Mouse (Mus musculus) MEL (cell line): ENCODE data around the gene Prss38. TPM values are rescaled to one million over a fixed set of nuclear protein-coding genes. Genes with fewer than 3 reads are reported as not detected.

Source experiments
- polyA plus RNA-seq, 2 experiments: library from polyadenylated mRNA; stranded (reverse) in 1 of 2; unstranded in 1 of 2; fragments of >175 nt in 1 of 2; fragments of >200 nt in 1 of 2; gene quantifications; 2 replicates each; pipeline versions ENCODE4 v1.2.1 to v1.2.4; 2012; ENCODE audit warnings: low replicate concordance in 2 of 2, low read depth in 1 of 2; ENCODE audit not compliant: insufficient read length in 2 of 2, insufficient read depth in 1 of 2, missing spikeins in 1 of 2
- total RNA-seq: library from RNA; depleted of rRNA; stranded (reverse); fragments of 300-350 nt; gene quantifications from 2 replicates; pipeline ENCODE4 v1.2.3, GENCODE M21; 2012; rRNA removed

Prss38 gene
- total and polyA plus RNA-seq, 3 experiments: not detected

Other genes starting within 250 kb of the Prss38 start
- gene Obscn, start 239.3 kb downstream of the Prss38 start, total RNA-seq: 0.20 and 0.54 TPM in 2 replicates
- gene Obscn, start 239.3 kb downstream of the Prss38 start, polyA plus RNA-seq: under 1 TPM in 1 of 2 experiments, not detected in 1; 0.08 TPM
- gene Iba57, start 211.9 kb downstream of the Prss38 start, total RNA-seq: 14.9 and 18.8 TPM in 2 replicates
- 10 to 100 TPM in 1 of 2 experiments, not detected in 1; 14.7 TPM for gene Iba57, start 211.9 kb downstream of the Prss38 start, polyA plus RNA-seq
- gene Gjc2, start 192.4 kb downstream of the Prss38 start, total RNA-seq: 0.08 TPM in 1 of 2 replicates, not detected in the other
- gene Gjc2, start 192.4 kb downstream of the Prss38 start, polyA plus RNA-seq: under 1 TPM in 1 of 2 experiments, not detected in 1; 0.07 TPM
- 249 and 295 TPM in 2 replicates for gene Guk1, start 183.4 kb downstream of the Prss38 start, total RNA-seq
- gene Guk1, start 183.4 kb downstream of the Prss38 start, polyA plus RNA-seq: 100 to 1,000 TPM in 1 of 2 experiments, not detected in 1; 215 TPM
- 75.0 and 75.5 TPM in 2 replicates for gene Mrpl55, start 173.2 kb downstream of the Prss38 start, total RNA-seq
- 10 to 100 TPM in 1 of 2 experiments, not detected in 1; 68.5 TPM for gene Mrpl55, start 173.2 kb downstream of the Prss38 start, polyA plus RNA-seq
- 29.7 and 35.5 TPM in 2 replicates for gene 2310033P09Rik, start 167.3 kb downstream of the Prss38 start, total RNA-seq
- gene 2310033P09Rik, start 167.3 kb downstream of the Prss38 start, polyA plus RNA-seq: 10 to 100 TPM in 1 of 2 experiments, not detected in 1; 59.8 TPM
- 541 and 555 TPM in 2 replicates for gene Arf1, start 147.4 kb downstream of the Prss38 start, total RNA-seq
- gene Arf1, start 147.4 kb downstream of the Prss38 start, polyA plus RNA-seq: 100 to 1,000 TPM in 1 of 2 experiments, not detected in 1; 617 TPM
- not detected in 2 replicates for gene Wnt3a, start 84.9 kb downstream of the Prss38 start, total RNA-seq
- not detected for gene Wnt3a, start 84.9 kb downstream of the Prss38 start, polyA plus RNA-seq
- gene Wnt9a, start 68.7 kb downstream of the Prss38 start, total RNA-seq: not detected in 2 replicates
- gene Wnt9a, start 68.7 kb downstream of the Prss38 start, polyA plus RNA-seq: not detected
- 14.3 and 18.1 TPM in 2 replicates for gene Jmjd4, start 74.4 kb upstream of the Prss38 start, total RNA-seq
- 10 to 100 TPM in 1 of 2 experiments, not detected in 1; 14.5 TPM for gene Jmjd4, start 74.4 kb upstream of the Prss38 start, polyA plus RNA-seq
- gene Snap47, start 75.5 kb upstream of the Prss38 start, total RNA-seq: 51.0 and 54.1 TPM in 2 replicates
- 10 to 100 TPM in 1 of 2 experiments, not detected in 1; 57.9 TPM for gene Snap47, start 75.5 kb upstream of the Prss38 start, polyA plus RNA-seq
- gene Zfp867, start 96.8 kb upstream of the Prss38 start, total RNA-seq: 0.12 TPM in 1 of 2 replicates, not detected in the other
- 1 to 10 TPM in 1 of 2 experiments, not detected in 1; 1.3 TPM for gene Zfp867, start 96.8 kb upstream of the Prss38 start, polyA plus RNA-seq
- gene Zkscan17, start 151.1 kb upstream of the Prss38 start, total RNA-seq: 31.7 and 31.8 TPM in 2 replicates
- gene Zkscan17, start 151.1 kb upstream of the Prss38 start, polyA plus RNA-seq: 10 to 100 TPM in 1 of 2 experiments, not detected in 1; 49.6 TPM
- gene Nlrp3, start 165.9 kb upstream of the Prss38 start, total RNA-seq: not detected in 2 replicates
- not detected for gene Nlrp3, start 165.9 kb upstream of the Prss38 start, polyA plus RNA-seq
- not detected in 2 replicates for gene Olfr222, start 200.6 kb upstream of the Prss38 start, total RNA-seq
- not detected for gene Olfr222, start 200.6 kb upstream of the Prss38 start, polyA plus RNA-seq
- gene Olfr223, start 217.6 kb upstream of the Prss38 start, total RNA-seq: not detected in 2 replicates
- not detected for gene Olfr223, start 217.6 kb upstream of the Prss38 start, polyA plus RNA-seq